Mouse (Mus musculus) spleen, adult 12 weeks (tissue): Measurements from ENCODE around the gene Cd248.

ENCODE experiments used
- DNase-seq: peaks from one replicate; pipeline ENCODE4 v3.0.0; 2022; ENCODE audit warnings: low spot score

The Cd248 gene

GRCm38 (mm10) chr19:5052166-5052822, 15.6 kb upstream of the Cd248 start:
- no peak for DNase-seq

GRCm38 (mm10) chr19:5052853-5053252, 15.0 kb upstream of the Cd248 start:
- DNase-seq: no peak

- DNase-seq: no peak
Measured at GRCm38 (mm10) chr19:5053909-5054308, 14.0 kb upstream of the Cd248 start.

- no peak for DNase-seq
Measured at GRCm38 (mm10) chr19:5056251-5056650, 11.6 kb upstream of the Cd248 start.

GRCm38 (mm10) chr19:5057876-5058775, 9.8 kb upstream of the Cd248 start:
- DNase-seq: no peak

GRCm38 (mm10) chr19:5058801-5059771, 8.8 kb upstream of the Cd248 start:
- no peak for DNase-seq

GRCm38 (mm10) chr19:5060365-5061330, 7.2 kb upstream of the Cd248 start:
- DNase-seq: no peak

- DNase-seq: no peak
Measured at GRCm38 (mm10) chr19:5062041-5062440, 5.8 kb upstream of the Cd248 start.

GRCm38 (mm10) chr19:5062446-5062845, 5.4 kb upstream of the Cd248 start:
- no peak for DNase-seq

- no peak for DNase-seq
Measured at GRCm38 (mm10) chr19:5065104-5065503, 2.8 kb upstream of the Cd248 start.

GRCm38 (mm10) chr19:5067040-5067799, 658 bp upstream of the Cd248 start:
- DNase-seq: no peak

GRCm38 (mm10) chr19:5068570-5069234, 824 bp downstream of the Cd248 start:
- DNase-seq: no peak

- DNase-seq: no peak
Measured at GRCm38 (mm10) chr19:5069486-5069885, 1.6 kb downstream of the Cd248 start.

GRCm38 (mm10) chr19:5069978-5070377, 2.1 kb downstream of the Cd248 start:
- DNase-seq: no peak

- DNase-seq: no peak
Measured at GRCm38 (mm10) chr19:5071077-5071476, 3.2 kb downstream of the Cd248 start.

- peak; percentile 68 for DNase-seq
Measured at GRCm38 (mm10) chr19:5071545-5072369, 3.9 kb downstream of the Cd248 start.

GRCm38 (mm10) chr19:5072389-5073019, 4.6 kb downstream of the Cd248 start:
- no peak for DNase-seq

GRCm38 (mm10) chr19:5073028-5073427, 5.2 kb downstream of the Cd248 start:
- no peak for DNase-seq
